Mouse (Mus musculus): Measurements from ENCODE around the gene Slc35f6.

Gene Slc35f6

DNA sequence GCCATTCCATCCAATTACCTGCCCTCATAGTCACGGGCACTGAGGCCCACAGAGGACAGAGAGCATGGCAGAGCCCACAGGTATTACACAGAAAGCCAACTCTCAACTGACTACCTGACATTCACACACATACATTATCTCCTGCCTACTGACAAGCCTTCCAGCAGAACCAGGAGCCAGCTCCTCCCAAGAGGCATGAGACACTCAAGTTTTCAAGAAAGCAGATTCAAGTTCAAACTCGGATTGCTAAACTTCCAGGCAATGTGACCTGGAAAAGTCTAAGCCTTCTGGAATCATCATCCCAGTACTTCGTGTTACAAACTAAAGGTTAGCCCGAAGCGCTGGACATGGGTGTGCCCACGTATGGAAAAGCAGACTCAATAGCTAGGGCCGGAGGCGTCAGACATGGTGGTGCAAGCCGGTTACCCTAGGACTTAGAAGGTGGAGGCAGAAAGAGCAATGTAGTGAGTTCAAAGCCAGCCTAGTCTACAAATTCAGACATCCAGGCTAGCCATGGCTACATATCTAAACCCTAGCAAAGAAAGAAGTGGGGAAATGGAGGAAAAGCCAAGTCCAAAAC, 26.4 kb upstream of the Slc35f6 start:
- no peak for DNase-seq (ENCODE audit: low spot score)

DNA sequence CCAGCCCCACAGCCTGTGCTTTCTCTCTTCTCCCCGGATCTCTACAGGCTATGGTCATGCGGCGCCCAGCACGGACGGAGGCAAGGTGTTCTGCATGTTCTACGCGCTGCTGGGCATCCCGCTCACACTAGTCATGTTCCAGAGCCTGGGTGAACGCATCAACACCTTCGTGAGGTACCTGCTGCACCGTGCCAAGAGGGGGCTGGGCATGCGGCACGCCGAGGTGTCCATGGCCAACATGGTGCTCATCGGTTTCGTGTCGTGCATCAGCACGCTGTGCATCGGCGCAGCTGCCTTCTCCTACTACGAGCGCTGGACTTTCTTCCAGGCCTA, 25.9 kb upstream of the Slc35f6 start:
- DNase-seq (ENCODE audit: low spot score), result no peak

DNA sequence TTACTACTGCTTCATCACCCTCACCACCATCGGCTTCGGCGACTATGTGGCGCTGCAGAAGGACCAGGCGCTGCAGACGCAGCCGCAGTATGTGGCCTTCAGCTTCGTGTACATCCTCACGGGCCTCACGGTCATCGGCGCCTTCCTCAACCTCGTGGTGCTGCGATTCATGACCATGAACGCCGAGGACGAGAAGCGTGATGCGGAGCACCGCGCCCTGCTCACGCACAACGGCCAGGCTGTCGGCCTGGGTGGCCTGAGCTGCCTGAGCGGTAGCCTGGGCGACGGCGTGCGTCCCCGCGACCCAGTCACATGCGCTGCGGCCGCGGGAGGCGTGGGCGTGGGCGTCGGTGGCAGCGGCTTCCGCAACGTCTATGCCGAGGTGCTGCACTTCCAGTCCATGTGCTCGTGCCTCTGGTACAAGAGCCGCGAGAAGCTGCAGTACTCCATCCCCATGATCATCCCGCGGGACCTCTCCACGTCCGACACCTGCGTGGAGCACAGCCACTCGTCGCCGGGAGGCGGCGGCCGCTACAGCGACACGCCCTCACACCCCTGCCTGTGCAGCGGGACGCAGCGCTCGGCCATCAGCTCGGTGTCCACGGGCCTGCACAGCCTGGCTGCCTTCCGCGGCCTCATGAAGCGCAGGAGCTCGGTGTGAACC, 25.4 kb upstream of the Slc35f6 start:
- DNase-seq (ENCODE audit: low spot score), result no peak

DNA sequence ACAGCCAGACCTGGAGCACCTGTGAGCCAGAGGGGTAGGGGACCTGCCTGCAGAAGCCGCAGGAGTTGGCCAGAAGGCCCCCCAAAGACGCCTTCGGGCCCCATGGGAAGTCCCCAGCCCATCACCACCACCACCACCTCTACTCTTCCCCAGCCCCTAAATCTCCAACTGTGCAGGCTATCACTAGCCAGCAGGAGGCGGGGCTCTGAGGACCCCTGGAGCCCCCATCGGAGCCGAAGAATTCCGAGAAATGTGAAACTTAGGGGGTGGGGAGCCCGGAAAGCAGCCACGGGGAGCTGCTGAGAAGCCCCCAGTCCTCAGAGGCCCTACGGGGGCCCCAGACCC, 24.9 kb upstream of the Slc35f6 start:
- DNase-seq (ENCODE audit: low spot score), result no peak

DNA sequence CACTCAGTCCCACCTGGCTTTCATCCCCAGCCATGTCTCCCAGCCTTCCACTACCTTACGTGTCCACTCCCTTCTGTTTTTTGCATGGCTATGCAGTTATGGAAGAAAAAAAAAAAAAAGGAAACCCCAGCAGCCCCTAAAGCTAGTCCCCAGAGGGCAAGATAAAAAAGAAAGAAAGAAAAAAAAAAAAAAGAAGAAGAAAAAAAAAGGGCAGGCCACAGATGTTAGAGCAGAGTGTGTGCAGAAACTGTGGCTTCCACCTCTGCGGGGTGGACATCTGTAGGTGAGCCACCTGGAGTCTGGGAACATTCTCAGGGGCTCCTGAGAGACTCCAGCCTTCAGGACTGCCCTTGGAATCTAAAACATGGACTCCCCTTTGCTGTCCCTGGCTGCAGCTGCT, 24.4 kb upstream of the Slc35f6 start:
- no peak for DNase-seq (ENCODE audit: low spot score)

DNA sequence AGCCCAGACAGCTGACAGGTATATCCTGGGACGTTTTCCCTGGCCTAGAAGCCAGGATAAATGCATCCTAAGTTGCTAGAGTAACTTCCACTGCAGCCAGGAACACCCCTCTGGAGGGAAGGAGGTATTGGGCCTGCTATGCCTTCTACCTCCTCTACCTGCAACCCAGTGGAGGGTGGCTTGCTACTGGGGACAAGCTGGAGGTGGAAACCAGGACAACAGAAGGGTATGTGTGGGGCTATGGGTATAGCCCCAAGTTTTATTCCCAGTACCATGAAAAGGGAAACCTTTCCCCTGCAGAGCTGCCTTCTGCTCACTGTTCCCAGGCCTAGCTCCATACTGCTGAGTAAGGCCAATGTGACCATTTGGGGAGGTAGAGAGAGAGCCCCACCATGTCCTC, 23.4 kb upstream of the Slc35f6 start:
- no peak for DNase-seq (ENCODE audit: low spot score)

DNA sequence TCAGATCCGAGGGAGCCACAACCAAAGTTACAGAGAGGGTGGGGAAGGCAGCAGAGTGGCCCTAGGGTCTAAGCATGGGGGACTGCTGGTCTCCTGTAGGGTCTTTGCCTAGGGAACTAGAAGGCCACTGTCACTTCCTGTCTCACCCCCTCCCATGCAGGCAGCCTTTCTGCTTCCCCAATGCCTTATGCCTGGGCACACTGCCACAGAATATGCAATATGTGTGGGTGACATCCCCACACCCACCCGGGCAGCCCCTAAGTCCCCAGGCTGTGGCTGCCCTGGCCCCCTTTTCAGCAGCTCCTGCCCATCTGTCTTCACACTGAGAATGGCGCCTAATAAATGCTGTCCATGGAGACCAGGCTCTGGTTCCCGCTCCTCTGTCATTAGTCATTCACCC, 22.8 kb upstream of the Slc35f6 start:
- DNase-seq (ENCODE audit: low spot score), result no peak

DNA sequence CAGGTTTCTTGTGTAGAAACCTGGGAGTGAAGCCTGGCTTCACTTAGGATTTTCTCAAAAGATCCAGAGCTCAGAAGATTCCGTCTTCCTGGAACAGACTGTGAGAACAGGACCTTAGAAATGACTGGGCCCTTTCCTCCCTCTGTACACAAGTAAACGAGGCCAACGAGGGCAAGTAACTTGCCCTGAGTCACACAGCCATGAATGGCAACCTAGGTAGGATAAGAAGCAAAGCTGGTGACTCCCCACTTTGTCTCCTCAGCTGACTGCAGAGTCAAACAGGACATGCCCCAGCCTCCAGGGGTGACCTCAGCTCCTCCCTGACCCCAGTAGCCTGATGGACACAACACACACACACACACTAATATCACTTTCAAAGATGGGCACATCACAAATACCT, 22.4 kb upstream of the Slc35f6 start:
- DNase-seq (ENCODE audit: low spot score), result no peak

DNA sequence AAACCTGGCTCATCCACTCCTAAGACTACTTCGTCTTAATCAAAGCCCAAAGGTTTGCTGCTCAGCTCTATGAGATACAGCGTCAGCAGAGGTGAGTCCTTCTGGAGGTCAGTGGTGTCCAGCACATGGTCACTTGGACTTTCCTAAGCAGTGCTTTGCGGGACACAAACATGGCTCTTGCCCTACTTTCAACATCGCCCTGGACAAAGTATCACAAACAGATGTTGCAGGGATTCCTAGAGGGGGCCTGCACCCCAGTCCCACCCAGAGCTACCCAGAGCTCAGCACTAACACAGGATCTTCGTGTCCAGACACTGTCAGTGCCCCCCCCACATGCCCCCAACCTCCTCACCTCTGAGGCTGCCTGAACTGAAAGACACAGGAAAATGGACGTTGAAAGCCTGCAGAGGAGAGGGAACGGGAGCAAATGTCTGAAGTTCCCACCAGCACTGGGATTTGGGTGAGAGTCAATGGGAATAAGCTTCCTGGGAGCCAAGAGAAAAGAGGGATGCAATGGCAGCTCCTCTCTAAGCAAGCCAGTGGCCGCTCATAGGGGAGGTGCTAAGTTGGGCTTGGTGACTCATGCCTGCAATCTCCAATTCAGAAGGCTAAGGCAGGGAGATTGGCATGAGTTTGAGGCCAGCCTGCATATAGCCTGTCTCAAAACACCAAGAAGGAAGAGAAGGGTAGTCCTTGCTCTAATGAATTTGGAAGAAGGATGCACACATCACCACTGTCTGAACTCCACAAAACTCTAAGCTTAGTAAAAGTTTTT, 21.2 kb upstream of the Slc35f6 start:
- no peak for DNase-seq (ENCODE audit: low spot score)

DNA sequence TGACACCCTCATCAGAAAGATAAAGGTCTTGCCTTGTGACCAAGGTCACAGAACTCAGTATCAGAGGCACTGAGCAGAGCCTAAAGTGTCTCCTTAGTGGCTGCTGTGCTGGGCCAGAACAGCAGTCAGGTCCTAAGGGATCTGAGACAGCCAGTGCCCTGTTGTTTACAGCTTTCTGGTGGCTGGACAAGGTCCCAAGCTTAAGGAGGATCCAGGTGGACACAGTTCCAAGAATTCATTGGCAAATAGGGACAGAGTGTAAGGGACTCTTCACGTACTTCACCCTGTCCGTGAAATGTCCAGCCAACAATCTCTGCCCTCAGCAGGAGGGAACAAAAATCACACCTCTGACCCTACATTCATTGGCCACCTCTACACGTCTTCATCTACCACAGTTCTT, 19.2 kb upstream of the Slc35f6 start:
- DNase-seq (ENCODE audit: low spot score), result no peak

DNA sequence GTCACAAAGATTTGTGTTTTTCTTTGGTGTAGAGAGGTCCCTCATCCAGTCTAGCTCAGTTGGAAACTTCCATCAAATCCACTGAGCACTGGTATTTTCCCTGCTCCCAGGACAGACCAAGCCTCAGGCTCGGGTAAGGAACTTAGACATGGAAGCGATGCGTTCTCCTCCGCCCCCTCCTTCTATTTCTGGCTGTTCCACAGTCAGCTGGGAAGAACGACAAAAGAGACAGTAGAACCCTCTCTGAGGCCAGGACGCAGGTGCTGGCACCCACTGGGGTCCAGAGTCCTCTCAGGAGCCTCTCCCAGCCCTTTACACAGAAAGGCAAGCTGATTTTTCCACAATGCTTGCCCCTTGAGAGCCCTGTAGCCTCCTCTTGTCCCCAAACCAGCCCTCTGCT, 17.3 kb upstream of the Slc35f6 start:
- DNase-seq (ENCODE audit: low spot score), result no peak

DNA sequence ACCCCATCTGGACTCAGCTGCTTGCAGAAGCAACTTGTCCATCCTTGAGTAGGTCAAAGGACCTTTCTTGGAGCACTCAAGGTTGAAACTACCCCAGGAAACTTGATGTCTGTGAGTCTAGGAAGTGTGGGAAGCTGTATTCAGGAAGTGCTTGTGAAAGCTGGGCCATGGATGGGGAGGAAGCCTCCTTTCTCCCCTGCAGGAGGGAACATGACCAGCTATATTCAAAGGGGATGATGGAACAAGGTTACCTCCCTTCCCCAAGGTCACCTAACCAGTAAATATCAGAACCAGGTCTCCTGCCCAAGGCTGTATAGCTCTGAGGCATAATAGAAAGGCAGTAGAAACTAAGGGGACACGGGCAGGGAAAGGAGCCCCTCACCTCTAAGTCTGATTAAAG, 15.6 kb upstream of the Slc35f6 start:
- no peak for DNase-seq (ENCODE audit: low spot score)

DNA sequence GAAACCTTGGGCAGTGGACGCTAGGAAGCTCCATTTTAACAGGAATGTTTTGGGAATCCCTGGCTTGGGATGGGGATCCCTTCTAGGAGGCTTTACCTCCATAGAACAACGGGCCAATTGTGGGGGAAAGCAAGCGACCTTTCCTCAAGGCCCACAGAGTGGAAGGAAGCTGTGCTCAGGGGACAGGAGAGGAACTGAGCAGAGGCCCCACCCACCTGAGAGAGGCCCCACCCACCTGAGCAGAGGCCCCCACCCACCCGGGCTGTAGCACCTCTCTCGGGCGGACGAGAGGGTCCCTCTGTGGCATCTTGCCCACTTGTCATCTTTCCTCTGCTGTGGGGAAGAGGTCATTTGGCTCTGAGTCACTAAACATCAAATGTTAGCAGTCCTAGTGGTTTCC, 10.7 kb upstream of the Slc35f6 start:
- no peak for DNase-seq (ENCODE audit: low spot score)

DNA sequence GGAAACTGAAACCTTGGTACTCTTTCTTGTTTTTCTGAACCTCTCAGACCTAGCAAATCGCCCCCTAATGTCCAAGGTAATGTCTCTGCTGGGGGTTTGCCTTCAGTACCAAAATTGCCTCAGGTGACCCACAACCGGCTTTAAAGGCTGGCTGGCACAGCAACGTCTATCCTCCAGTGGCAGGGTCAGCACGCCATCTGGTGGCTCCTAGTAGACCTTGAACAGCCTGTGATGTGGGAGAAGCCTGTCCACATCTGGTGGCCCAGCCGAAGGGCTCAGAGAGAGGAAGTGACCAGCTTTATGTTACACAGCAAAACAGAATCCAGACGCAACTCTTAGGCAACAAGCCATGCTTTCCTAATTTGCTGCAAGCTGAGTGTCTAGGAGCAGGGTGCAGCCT, 9.7 kb upstream of the Slc35f6 start:
- no peak for DNase-seq (ENCODE audit: low spot score)

DNA sequence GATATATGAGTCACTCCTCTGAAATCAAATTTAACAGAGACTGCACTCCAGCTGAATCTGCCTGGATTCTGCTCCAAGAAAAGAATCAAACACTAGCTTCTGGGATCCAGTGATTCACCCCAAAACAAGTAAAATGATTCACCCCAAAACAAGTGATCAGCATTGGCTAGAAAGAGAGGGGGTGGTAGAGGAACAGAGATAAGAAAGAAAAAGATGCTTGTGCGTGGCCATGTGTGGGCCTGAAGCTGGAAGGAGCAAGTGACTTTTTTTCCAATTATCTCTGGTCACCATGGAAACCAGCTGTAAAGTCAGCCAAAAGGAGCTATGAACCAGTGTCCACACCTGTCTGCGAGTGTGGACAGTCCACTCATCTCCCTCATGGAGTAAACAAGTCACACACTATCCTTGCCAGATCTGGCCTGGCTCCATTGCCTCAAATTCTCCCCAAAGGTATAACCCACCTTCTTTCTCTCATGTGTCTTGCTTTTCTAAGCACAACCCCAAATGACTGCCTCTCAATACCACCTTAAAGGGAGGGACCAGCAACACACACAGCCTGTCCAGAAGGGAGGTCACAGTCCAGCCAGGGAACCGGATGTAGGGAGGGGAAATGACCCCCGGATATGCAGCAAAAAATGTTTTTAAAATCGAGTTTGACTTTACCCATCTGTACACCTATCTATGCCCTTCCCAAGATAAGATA, 4.1 kb upstream of the Slc35f6 start:
- no peak for DNase-seq (ENCODE audit: low spot score)

DNA sequence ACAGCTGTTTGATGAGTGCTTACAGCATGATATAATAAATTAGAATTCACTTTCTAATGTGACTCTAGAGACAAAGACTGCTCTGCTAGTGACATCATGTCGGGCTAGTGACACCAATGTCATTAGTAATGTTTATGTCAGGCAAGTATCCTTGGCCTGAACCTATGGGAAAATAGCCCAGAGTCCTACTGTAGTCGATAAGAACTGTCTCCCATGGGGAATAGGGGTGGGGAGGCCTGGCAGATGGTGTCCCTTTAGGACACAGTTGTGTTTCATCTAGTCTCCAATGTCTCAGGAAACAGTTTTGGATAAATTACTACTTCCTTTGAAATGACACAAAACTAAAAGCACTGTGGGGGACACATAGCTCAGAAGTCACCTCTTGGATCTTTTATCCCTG, 1.7 kb upstream of the Slc35f6 start:
- no peak for DNase-seq (ENCODE audit: low spot score)

DNA sequence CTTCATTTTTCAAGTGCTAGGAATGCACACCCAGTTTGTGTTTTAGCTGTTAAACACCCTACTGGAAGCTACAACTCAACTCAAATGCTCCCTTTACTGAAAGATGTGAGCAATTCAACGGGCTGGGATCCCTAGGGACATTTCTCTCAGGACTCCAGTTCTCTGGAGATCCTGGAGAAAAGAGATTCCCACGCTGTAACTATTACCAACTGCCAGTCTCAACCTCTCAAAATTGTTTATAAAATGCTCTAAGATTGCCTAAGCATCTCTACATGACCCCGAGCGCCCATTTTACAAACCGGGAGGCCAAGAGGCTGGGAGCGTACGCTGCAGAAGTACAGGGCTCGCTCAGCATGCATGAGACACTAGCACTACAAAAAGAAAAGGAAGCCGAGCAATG, 337 bp upstream of the Slc35f6 start:
- no peak for DNase-seq (ENCODE audit: low spot score)

DNA sequence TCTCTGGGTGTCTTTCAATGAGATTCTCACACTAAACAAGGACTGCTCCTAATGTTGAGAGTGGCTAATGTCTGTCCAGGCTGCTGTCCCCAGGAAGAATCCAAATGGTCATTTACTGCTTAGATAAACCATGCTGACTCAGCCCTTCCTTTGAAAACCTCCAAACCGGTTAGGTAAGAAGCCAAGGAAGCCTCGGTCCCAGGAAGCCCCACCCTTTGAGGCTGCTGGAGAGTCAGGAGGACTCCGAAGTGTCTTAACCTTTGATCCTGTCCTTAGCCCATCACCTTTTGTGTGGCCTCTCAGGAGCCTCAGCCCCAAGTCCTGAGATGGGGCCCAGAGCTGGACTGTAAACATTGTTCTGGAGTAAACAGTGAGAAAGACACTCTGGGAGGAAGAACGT, 1.8 kb downstream of the Slc35f6 start:
- no peak for DNase-seq (ENCODE audit: low spot score)

DNA sequence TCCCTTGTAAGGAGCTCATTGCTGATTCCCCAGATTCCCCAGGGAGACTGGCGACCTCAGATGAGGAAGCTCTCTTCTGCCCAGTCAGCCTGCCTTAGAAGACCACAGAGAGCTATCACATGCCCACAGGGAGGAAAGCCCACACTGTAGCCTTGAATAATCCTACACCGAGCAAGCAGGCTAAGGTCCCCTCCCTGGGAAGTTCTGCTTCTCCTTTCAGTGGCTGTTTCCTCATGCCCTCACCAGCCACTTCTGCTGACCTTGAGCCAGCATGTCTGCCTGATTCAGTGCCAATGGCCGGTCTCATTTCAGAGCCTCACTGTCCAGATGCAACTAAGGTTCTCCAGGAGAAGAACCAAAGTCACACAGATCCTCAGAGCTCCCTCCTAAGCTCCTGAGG, 3.0 kb downstream of the Slc35f6 start:
- no peak for DNase-seq (ENCODE audit: low spot score)

DNA sequence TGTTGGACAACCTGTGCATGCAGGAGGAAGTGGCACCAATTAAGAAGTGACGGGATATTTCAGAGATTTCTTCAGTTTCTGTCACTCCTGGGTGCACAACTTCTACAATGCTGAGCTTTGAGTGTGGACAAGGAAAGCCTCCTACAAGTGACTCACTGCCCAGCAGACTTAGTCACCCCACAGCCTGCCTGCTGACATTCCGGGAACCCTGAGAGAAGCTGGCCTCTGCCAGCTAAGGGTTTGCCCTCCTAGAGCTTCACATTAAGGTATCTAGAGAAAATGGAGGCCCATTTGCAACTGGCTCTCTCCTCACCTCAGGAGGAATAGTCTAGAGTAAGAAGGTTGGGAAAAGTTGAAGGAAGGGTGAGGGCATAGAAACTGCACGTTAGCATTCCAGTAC, 3.8 kb downstream of the Slc35f6 start:
- DNase-seq (ENCODE audit: low spot score), result no peak

DNA sequence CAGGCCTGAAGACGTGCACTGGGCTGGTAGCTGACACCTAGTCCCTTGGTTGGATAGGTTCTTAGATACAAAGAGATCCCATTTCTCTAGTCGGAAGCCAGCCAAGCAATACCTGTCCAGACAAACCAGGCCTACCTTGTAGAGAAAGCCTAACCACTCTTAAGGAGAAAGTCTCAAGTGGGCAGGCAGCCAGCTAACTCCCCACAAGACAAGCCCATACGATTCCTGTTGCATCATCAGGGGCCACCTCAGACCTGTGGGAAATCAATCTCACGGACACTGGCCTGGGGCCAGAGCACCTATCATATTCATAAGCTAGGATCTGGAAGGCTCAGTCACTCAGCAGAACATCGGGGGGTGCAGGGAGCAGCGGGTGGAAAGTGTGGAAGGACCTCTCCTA, 5.5 kb downstream of the Slc35f6 start:
- no peak for DNase-seq (ENCODE audit: low spot score)

DNA sequence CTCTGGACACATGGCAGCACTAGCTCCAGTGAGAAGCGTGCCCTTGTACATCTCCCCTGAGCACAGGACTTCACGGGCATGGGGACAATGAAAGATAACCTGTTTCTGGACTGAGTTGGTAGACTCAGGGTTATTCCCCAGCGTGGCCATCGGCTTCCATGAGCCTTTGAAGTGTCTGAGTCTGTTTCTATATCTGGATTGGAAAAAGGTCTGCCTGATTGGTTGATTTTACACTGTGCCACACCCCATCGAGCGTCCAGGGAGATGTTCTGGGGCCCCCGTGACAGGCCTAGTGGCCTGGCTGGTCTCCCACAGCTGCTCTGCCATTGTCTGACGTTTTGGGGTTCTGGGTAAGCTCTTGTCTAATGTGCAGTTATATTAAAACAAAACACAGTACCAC, 7.3 kb downstream of the Slc35f6 start:
- DNase-seq (ENCODE audit: low spot score), result no peak

DNA sequence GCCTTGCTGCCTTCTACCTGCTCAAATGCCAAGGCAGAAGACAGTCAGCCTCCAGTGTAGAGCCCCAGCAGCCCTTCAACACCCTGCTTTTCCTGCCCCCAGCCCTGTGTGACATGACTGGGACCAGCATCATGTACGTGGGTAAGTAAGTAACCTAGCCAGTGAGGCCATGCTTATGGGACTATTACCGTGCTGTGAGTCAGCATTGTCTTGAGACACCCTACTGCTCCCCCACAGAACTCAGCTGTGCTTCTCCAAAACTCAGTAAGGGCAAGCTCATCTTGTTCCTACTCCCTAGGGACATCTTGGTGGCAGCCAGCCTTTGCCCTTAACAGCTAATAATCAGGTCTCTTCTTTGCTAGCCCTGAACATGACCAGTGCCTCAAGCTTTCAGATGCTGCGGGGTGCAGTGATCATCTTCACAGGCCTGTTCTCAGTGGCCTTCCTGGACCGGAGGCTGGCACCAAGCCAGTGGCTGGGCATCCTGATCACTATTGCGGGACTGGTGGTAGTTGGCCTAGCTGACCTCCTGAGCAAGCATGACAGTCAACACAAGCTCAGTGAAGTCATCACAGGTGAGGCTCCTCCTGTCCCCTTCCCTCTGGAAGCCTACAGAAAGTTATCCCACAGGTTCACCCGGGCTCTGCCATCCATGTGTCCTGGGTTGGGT, 7.9 kb downstream of the Slc35f6 start:
- no peak for DNase-seq (ENCODE audit: low spot score)

Data from urinary bladder, postnatal 10 days (tissue).